ENCODE assay signal across 9 mouse cellular contexts in the genomic region with DNA sequence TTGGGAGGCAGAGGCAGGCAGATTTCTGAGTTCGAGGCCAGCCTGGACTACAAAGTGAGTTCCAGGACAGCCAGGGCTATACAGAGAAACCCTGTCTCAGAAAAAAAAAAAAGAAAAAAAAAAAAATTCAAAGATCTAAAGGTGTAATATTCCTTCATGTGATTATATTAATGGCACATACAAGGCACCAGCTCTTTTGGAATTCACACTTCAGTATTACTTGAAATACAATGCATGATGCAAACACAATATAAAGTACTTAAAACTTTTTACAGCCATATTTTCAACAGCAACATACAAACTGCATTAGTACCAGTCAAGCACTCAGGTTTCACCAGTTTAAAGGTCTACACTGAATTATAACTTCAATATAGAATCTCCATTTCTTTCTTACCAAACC. TPM values are rescaled to one million over a fixed set of nuclear protein-coding genes. Genes with fewer than 3 reads are reported as not detected.
DNase-seq lines count a peak whose midpoint lies in the region; ATAC-seq and TF ChIP-seq lines count a peak whose summit lies in the region.
"Had no signal": no experiment of that assay in that cellular context is flagged by ENCODE, and none has a peak within 500 bp of the region (broad histone marks: within the 10 kb centered on the region; RNA-seq: fewer than 3 reads in every experiment).

No protein-coding gene starts in this region.

- TF ChIP-seq POLR2A in embryonic fibroblast, embryonic 13.5 days (IDR thresholded peaks at IDR 0.05; ENCODE audit: low read depth, low read length) = no peak

- no peak for TF ChIP-seq CTCF in kidney, postnatal 0 days (IDR thresholded peaks at IDR 0.05; ENCODE audit: low read depth)
- no peak for TF ChIP-seq CTCF in embryonic fibroblast, embryonic 13.5 days (IDR thresholded peaks at IDR 0.05; ENCODE audit: borderline replicate concordance, insufficient read depth, low read length)

- no peak overlapping the region for H3K27ac ChIP-seq in kidney, postnatal 0 days
- H3K27ac ChIP-seq in embryonic fibroblast, embryonic 13.5 days (ENCODE audit: insufficient read depth, low read length) = no peak overlapping the region
- H3K27ac ChIP-seq in limb, embryonic 10.5 days = 0 out of 2 replicates have a peak overlapping the region, but pooled peaks have one; percentile 100
- no peak overlapping the region for H3K27ac ChIP-seq in neural tube, embryonic 12.5 days

- no peak for DNase-seq in kidney, postnatal 0 days (ENCODE audit: low spot score)
- DNase-seq in kidney, postnatal 10 days = no peak
- DNase-seq in limb, embryonic 10.5 days (ENCODE audit: low spot score) = no peak
- DNase-seq in Muller cell, postnatal 12 days (ENCODE audit: inconsistent ontology term) = no peak
- no peak for DNase-seq in layer of hippocampus, adult 8-10 months (ENCODE audit: low spot score in 2 of 2)

- H3K4me3 ChIP-seq in kidney, postnatal 0 days (replicated peaks; ENCODE audit: low read depth, low read length) = no peak overlapping the region
- H3K4me3 ChIP-seq in embryonic fibroblast, embryonic 13.5 days (ENCODE audit: insufficient read depth, low read length) = peak overlapping the region; percentile 94; the same call in 1 of the 2 replicates
- peak overlapping the region; percentile 80 for H3K4me3 ChIP-seq in limb, embryonic 10.5 days
- H3K4me3 ChIP-seq in neural tube, embryonic 12.5 days = 0 out of 2 replicates have a peak overlapping the region, but pooled peaks have one; percentile 87

- H3K36me3 ChIP-seq in kidney, postnatal 0 days (ENCODE audit: insufficient read depth, low read length) = no peaks in the 10 kb centered on the region
- H3K36me3 ChIP-seq in limb, embryonic 10.5 days = peaks cover 36% of the 10 kb centered on the region
- peaks cover 5% of the 10 kb centered on the region; the same call in 1 of the 2 replicates for H3K36me3 ChIP-seq in neural tube, embryonic 12.5 days

- no peaks in the 10 kb centered on the region for H3K9me3 ChIP-seq in kidney, postnatal 0 days (replicated peaks; ENCODE audit: low read length)
- H3K9me3 ChIP-seq in limb, embryonic 10.5 days (replicated peaks) = no peaks in the 10 kb centered on the region
- no peaks in the 10 kb centered on the region for H3K9me3 ChIP-seq in neural tube, embryonic 12.5 days

- peaks cover 8% of the 10 kb centered on the region for H3K4me1 ChIP-seq in kidney, postnatal 0 days (replicated peaks; ENCODE audit: insufficient read depth, low read length)
- H3K4me1 ChIP-seq in embryonic fibroblast, embryonic 13.5 days (ENCODE audit: control insufficient read depth, insufficient read depth, low read length) = peaks cover 11% of the 10 kb centered on the region
- peaks cover 26% of the 10 kb centered on the region for H3K4me1 ChIP-seq in limb, embryonic 10.5 days
- peaks cover 17% of the 10 kb centered on the region for H3K4me1 ChIP-seq in neural tube, embryonic 12.5 days

- H3K9ac ChIP-seq in kidney, postnatal 0 days (ENCODE audit: low read depth, low read length) = 0 out of 2 replicates have a peak overlapping the region, but pooled peaks have one; percentile 20
- peak overlapping the region; percentile 97; the same call in 1 of the 2 replicates for H3K9ac ChIP-seq in neural tube, embryonic 12.5 days

- peak overlapping the region; percentile 80 for H3K4me2 ChIP-seq in kidney, postnatal 0 days (ENCODE audit: low read length)
- peak overlapping the region; percentile 70 for H3K4me2 ChIP-seq in neural tube, embryonic 12.5 days (replicated peaks)

- no peak for ATAC-seq in kidney, postnatal 0 days (replicated peaks; ENCODE audit: low FRiP score, low read depth)
- ATAC-seq in neural tube, embryonic 12.5 days (ENCODE audit: low FRiP score, low read depth) = no peak
- no peak for ATAC-seq in granulocyte monocyte progenitor cell, adult 5-6 weeks (replicated peaks; ENCODE audit: poor library complexity, severe bottlenecking)
- ATAC-seq: inflammation-experienced regulatory T-cells, adult 6 months had no signal

- no peaks in the 10 kb centered on the region for H3K27me3 ChIP-seq in kidney, postnatal 0 days (ENCODE audit: insufficient read depth, low read length)
- H3K27me3 ChIP-seq in limb, embryonic 10.5 days (ENCODE audit: low read depth, poor library complexity, severe bottlenecking) = no peaks in the 10 kb centered on the region
- H3K27me3 ChIP-seq in neural tube, embryonic 12.5 days (replicated peaks) = no peaks in the 10 kb centered on the region

- WGBS in kidney, postnatal 0 days = 94% methylated on average over 1 of the region's 1 CpGs
- 95% methylated on average over 1 of the region's 1 CpGs for WGBS in limb, embryonic 10.5 days
- WGBS in neural tube, embryonic 12.5 days = 85% methylated on average over 1 of the region's 1 CpGs

RNA-seq across cellular contexts. Expression of gene Zfp644, which starts 2.4 kb away (rescaled TPM):
- 60.2 and 64.7 TPM in 2 replicates for polyA plus RNA-seq in kidney, postnatal 0 days (2015; fragmentation: Nextera tagmentation; extraction: Ambion mirVana)
- 52.3 and 53.7 TPM in 2 replicates for polyA plus RNA-seq in embryonic fibroblast, embryonic 13.5 days (2011; ENCODE audit: insufficient read length, low read depth, missing spikeins)
- polyA plus RNA-seq in limb, embryonic 10.5 days (2016; fragmentation: Nextera tagmentation; extraction: Ambion mirVana) = 52.6 and 62.5 TPM in 2 replicates
- polyA plus RNA-seq in neural tube, embryonic 12.5 days (2016; fragmentation: Nextera tagmentation; extraction: Ambion mirVana) = 63.3 and 72.9 TPM in 2 replicates
- total RNA-seq in granulocyte monocyte progenitor cell, adult 5-6 weeks (2014; fragmentation: Nextera tagmentation) = 70.3 and 74.0 TPM in 2 replicates
- total RNA-seq in granulocyte monocyte progenitor cell, adult 5-6 weeks (2017) = 61.9 and 63.9 TPM in 2 replicates
- 100 to 1,000 TPM; 102 to 132 (median 114) TPM for total RNA-seq in layer of hippocampus, adult 8-10 months (2022)
